Mouse (Mus musculus): ENCODE data around the gene Mylip.

DNA sequence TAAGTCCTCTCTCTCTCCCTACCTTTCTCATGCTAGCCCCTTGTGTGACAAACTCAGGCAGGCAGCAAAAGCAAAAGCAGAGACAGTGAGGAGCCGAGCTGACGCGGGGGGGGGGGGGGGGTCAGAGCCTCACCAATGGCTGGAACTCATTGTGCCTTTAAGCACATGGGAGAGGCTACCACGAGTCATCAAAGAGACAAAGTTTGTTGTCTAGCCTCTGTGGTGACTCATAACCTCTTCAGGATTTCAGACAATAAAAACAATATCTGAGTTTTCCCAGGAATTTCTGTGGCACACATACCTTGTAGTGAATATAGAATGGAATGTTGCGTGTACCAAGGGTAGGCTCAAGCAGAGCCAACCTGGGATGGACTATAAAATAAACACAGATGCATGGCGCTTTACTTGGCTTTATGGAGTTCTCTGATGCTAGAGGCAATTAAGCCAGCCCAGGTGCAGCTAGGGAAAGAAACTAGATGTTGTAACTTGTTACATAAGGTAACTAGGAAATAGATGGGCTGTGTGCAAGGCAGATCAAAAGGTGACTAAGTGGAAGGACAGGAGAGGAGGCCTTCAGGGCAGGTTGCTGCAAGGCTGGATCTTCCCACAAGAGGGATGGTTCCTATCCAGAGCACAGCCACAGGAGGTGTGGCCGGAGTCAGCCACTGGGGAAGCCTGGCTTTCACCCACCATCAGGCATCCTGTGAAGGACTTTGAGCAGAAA, 12.9 kb downstream of the Mylip start:
- TF ChIP-seq CTCF (IDR thresholded peaks at IDR 0.05; ENCODE audit: borderline replicate concordance, insufficient read depth, low read depth, low read length) (no peak), POLR2A (IDR thresholded peaks at IDR 0.05; ENCODE audit: borderline replicate concordance, insufficient read depth, low read length) (no peak)
